Mouse (Mus musculus): Measurements from ENCODE around the gene Itgam. TPM values are rescaled to one million over a fixed set of nuclear protein-coding genes. Genes with fewer than 3 reads are reported as not detected.
"Not testable (repeated sequence)": the region's sequence is repeated elsewhere in the genome, so short reads cannot be mapped to it uniquely, and the experiment has no call there.

The Itgam gene
- polyA plus RNA-seq, 1 experiment from 2014 or later = 0.73 TPM

- no peaks in the 10 kb centered on the region for H3K27me3 ChIP-seq (ENCODE audit: insufficient read depth, poor library complexity, severe bottlenecking)
- no peaks in the 10 kb centered on the region for H3K36me3 ChIP-seq
- no peak overlapping the region for H3K4me3 ChIP-seq
- WGBS = 92% methylated on average over 3 of the region's 3 CpGs
- H3K9me3 ChIP-seq = no peaks in the 10 kb centered on the region
- H3K4me1 ChIP-seq (replicated peaks) = no peaks in the 10 kb centered on the region
- no peak overlapping the region for H3K27ac ChIP-seq
- DNase-seq (ENCODE audit: low spot score) = no peak
These were observed 29.5 kb upstream of the Itgam start for GRCm38 (mm10) chr7:128032989-128033293.

DNA sequence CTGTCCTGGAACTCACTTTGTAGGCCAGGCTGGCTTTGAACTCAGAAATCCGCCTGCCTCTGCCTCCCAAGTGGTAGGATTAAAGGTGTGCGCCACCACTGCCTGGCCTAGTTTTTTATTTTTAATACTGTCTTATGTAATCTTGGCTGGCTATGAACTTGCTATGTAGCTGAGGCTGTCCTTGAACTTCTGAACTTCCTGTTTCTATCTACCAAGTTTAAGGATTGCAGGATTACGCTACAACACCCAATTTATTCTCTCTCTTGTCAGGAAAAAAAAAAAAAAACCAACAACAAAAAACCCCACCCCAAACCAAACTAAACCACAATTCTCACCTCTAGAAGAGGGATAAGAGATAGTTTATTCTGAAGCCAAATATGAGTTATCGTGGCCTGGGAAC, 28.8 kb upstream of the Itgam start:
- Histone ChIP-seq H3K9me3 (no peaks in the 10 kb centered on the region), H3K4me1 (replicated peaks) (no peaks in the 10 kb centered on the region), H3K4me3 (no peak overlapping the region), H3K27ac (no peak overlapping the region), H3K36me3 (no peaks in the 10 kb centered on the region), H3K27me3 (ENCODE audit: insufficient read depth, poor library complexity, severe bottlenecking) (no peaks in the 10 kb centered on the region)
- DNase-seq (ENCODE audit: low spot score) = no peak
- WGBS = 95% methylated on average over 4 of the region's 4 CpGs

DNA sequence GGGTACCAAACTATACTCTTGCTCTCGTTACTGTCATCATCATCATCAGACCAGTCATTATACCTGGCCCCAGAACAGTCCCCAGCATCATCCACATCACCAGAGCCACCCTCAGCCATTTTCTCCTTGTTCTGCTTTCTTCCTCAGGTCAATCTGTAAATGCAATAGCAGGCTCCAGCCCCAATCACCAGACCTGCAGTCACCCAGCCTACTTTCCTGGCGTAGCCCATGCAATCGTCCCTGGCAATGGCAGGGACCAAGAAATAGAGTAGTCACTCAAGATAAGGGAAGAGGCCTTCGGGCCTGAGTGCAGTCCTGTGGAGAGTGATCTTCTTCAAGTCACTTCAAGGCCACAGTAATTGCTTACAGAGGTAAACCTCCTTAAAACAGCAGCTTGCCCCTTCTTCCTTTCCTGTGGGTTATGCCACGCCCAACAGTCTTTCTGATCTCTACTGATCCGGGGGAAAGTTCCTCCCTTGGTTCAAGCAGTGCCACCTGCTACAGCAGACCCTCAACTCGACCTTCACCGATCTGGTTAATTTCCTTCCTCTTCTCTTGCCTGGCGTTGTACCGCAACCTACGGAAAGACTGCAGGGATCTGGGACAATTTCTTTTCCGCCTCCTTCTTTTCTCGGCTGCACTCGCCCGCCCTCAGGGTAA, 20.1 kb upstream of the Itgam start:
- H3K9me3 ChIP-seq; H3K27me3 ChIP-seq (ENCODE audit: insufficient read depth, poor library complexity, severe bottlenecking); H3K4me1 ChIP-seq (replicated peaks); H3K4me3 ChIP-seq; H3K27ac ChIP-seq; DNase-seq (ENCODE audit: low spot score); H3K36me3 ChIP-seq: not testable (repeated sequence)
- 85% methylated on average over 15 of the region's 15 CpGs for WGBS

- 74% methylated on average over 4 of the region's 4 CpGs for WGBS
- no peaks in the 10 kb centered on the region for H3K4me1 ChIP-seq (replicated peaks)
- H3K27me3 ChIP-seq (ENCODE audit: insufficient read depth, poor library complexity, severe bottlenecking) = no peaks in the 10 kb centered on the region
- DNase-seq (ENCODE audit: low spot score) = no peak
- H3K36me3 ChIP-seq = no peaks in the 10 kb centered on the region
- H3K9me3 ChIP-seq = no peaks in the 10 kb centered on the region
- no peak overlapping the region for H3K4me3 ChIP-seq
- no peak overlapping the region for H3K27ac ChIP-seq
These were observed 18.2 kb upstream of the Itgam start for GRCm38 (mm10) chr7:128044142-128044785.

GRCm38 (mm10) chr7:128045640-128046039, 16.8 kb upstream of the Itgam start:
- Histone ChIP-seq H3K27me3 (ENCODE audit: insufficient read depth, poor library complexity, severe bottlenecking) (no peaks in the 10 kb centered on the region), H3K9me3 (no peaks in the 10 kb centered on the region), H3K4me3 (no peak overlapping the region), H3K4me1 (replicated peaks) (no peaks in the 10 kb centered on the region), H3K36me3 (no peaks in the 10 kb centered on the region), H3K27ac (no peak overlapping the region)
- 77% methylated on average over 2 of the region's 2 CpGs for WGBS
- no peak for DNase-seq (ENCODE audit: low spot score)

DNA sequence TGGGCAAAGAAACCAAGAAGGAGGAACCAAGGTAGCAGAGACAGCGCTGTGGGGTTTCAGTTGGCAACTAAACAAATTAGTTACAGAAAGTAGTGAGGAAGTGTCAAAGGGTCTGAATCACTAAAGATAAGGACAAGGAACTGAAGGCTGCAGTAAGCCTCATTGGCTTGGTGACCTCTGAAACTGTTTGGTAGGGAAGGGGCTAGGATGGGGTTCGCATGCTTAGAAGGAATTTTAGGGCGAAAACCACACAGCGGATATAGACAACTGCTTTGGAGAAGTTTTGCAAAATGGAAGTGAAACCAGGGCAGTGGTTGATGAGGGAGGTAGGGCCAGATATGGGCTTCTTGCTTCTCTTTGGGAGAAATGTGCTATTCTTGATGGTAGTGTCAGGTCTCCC, 13.6 kb upstream of the Itgam start:
- no peaks in the 10 kb centered on the region for H3K27me3 ChIP-seq (ENCODE audit: insufficient read depth, poor library complexity, severe bottlenecking)
- H3K9me3 ChIP-seq = no peaks in the 10 kb centered on the region
- no peaks in the 10 kb centered on the region for H3K36me3 ChIP-seq
- H3K4me1 ChIP-seq (replicated peaks) = no peaks in the 10 kb centered on the region
- 92% methylated on average over 4 of the region's 4 CpGs for WGBS
- H3K27ac ChIP-seq = no peak overlapping the region
- no peak overlapping the region for H3K4me3 ChIP-seq
- DNase-seq (ENCODE audit: low spot score) = no peak

- no peak overlapping the region for H3K4me3 ChIP-seq
- no peak for DNase-seq (ENCODE audit: low spot score)
- no peaks in the 10 kb centered on the region for H3K27me3 ChIP-seq (ENCODE audit: insufficient read depth, poor library complexity, severe bottlenecking)
- H3K4me1 ChIP-seq (replicated peaks) = no peaks in the 10 kb centered on the region
- H3K9me3 ChIP-seq = no peaks in the 10 kb centered on the region
- WGBS = 88% methylated on average over 2 of the region's 2 CpGs
- no peak overlapping the region for H3K27ac ChIP-seq
- H3K36me3 ChIP-seq = no peaks in the 10 kb centered on the region
These were observed 13.2 kb upstream of the Itgam start for GRCm38 (mm10) chr7:128049254-128049653.

GRCm38 (mm10) chr7:128050739-128051138, 11.7 kb upstream of the Itgam start:
- no peaks in the 10 kb centered on the region for H3K27me3 ChIP-seq (ENCODE audit: insufficient read depth, poor library complexity, severe bottlenecking)
- H3K36me3 ChIP-seq = no peaks in the 10 kb centered on the region
- DNase-seq (ENCODE audit: low spot score) = no peak
- no peak overlapping the region for H3K4me3 ChIP-seq
- H3K4me1 ChIP-seq (replicated peaks) = no peaks in the 10 kb centered on the region
- H3K27ac ChIP-seq = no peak overlapping the region
- H3K9me3 ChIP-seq = no peaks in the 10 kb centered on the region
- 66% methylated on average over 4 of the region's 4 CpGs for WGBS

DNA sequence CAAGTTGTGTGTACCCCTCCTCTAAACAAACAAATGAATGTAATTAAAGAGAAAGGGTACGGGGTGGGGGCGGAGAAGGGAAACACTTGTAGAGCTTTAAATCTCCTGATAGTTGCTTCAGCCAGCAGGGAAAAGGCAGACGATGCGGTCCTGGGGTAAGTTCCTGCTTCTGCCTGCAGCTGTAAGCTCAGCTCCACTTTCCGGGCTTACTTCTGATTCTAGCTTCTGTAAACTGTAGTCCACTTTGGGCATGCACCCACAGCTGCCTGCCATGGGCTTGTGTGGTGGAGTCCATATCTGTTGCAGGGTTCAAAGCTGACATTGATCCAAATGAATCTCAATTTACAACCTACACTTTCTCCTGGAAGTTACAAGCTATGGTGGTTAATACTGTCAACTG, 9.4 kb upstream of the Itgam start:
- Histone ChIP-seq H3K27me3 (ENCODE audit: insufficient read depth, poor library complexity, severe bottlenecking) (no peaks in the 10 kb centered on the region), H3K9me3 (no peaks in the 10 kb centered on the region), H3K36me3 (no peaks in the 10 kb centered on the region), H3K4me1 (replicated peaks) (no peaks in the 10 kb centered on the region), H3K4me3 (no peak overlapping the region), H3K27ac (no peak overlapping the region)
- WGBS = 83% methylated on average over 5 of the region's 5 CpGs
- DNase-seq (ENCODE audit: low spot score) = no peak

DNA sequence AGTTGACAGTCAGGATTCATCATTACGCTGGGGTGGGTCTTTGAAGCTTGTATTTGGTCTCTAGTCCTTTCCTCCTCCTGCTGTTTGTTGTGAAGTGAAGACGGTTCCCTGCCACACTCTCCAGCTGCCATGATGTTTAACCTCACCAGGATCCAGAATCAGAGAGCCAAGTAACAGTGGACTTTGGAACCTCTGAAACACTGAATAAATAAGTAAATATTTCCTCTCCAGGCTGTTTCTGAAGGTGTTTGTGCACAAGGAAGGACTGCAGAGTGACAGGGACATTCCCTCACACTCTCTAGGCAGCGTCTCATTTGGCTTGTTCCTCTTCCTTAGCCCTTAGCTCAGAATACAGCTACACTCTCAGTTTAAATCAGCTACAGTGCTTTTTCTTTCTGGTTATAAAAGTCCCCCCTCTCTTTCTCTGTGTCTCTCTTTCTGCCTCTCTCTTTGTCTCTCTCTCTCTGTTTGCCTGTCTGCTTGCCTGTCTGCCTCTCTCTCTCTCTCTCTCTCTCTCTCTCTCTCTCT, 5.5 kb upstream of the Itgam start:
- Histone ChIP-seq H3K36me3 (no peaks in the 10 kb centered on the region), H3K27ac (no peak overlapping the region), H3K27me3 (ENCODE audit: insufficient read depth, poor library complexity, severe bottlenecking) (no peaks in the 10 kb centered on the region), H3K9me3 (no peaks in the 10 kb centered on the region), H3K4me3 (no peak overlapping the region), H3K4me1 (replicated peaks) (no peaks in the 10 kb centered on the region)
- WGBS = 72% methylated on average over 3 of the region's 3 CpGs
- no peak for DNase-seq (ENCODE audit: low spot score)

GRCm38 (mm10) chr7:128057860-128058259, 4.6 kb upstream of the Itgam start:
- 81% methylated on average over 8 of the region's 8 CpGs for WGBS

DNA sequence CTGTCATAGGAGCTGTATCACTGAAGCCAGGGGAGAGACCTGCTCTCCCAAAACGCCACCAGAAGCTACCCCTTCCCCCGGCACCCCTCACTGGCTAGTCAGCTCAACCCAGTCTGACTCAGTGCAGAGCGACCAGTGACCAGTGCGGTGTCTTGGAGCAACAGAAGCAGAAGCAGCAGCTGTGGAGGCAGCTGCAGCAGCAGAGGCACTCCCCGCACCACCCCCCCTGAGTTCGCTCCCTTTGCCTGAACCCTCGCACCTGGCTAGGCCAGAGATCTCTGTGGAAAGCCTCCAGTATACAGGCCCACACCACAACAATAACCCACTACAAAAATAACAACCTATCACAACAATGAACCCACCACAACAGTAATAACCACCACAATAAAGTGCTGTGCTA, 3.9 kb upstream of the Itgam start:
- no peak for DNase-seq (ENCODE audit: low spot score)
- H3K27me3 ChIP-seq (ENCODE audit: insufficient read depth, poor library complexity, severe bottlenecking) = no peaks in the 10 kb centered on the region
- no peaks in the 10 kb centered on the region for H3K4me1 ChIP-seq (replicated peaks)
- no peaks in the 10 kb centered on the region for H3K9me3 ChIP-seq
- H3K27ac ChIP-seq = no peak overlapping the region
- no peaks in the 10 kb centered on the region for H3K36me3 ChIP-seq
- no peak overlapping the region for H3K4me3 ChIP-seq
- WGBS = 67% methylated on average over 7 of the region's 7 CpGs

More at GRCm38 (mm10) chr7:128057860-128058259, 4.6 kb upstream of the Itgam start:
- H3K4me1 ChIP-seq (replicated peaks) = no peaks in the 10 kb centered on the region
- no peaks in the 10 kb centered on the region for H3K27me3 ChIP-seq (ENCODE audit: insufficient read depth, poor library complexity, severe bottlenecking)
- H3K36me3 ChIP-seq = no peaks in the 10 kb centered on the region
- no peaks in the 10 kb centered on the region for H3K9me3 ChIP-seq
- no peak overlapping the region for H3K27ac ChIP-seq
- no peak overlapping the region for H3K4me3 ChIP-seq
- no peak for DNase-seq (ENCODE audit: low spot score)

DNA sequence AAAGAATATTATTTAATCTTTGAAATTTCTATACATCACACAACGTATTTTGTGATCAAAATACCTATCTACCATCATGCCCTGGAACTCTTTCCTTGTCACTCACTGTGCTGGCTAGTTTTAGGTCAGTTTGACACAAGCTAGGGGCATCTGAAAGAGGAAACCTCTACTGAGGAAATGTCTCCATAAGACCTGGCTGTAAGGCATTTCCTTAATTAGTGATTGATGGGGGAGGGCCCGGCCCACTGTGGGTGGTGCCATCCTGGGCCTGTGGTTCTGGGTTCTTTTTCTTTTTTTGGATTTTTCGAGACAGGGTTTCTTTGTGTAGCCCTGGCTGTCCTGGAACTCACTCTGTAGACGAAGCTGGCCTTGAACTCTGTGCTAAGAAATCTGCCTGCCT, 3.3 kb upstream of the Itgam start:
- no peaks in the 10 kb centered on the region for H3K27me3 ChIP-seq (ENCODE audit: insufficient read depth, poor library complexity, severe bottlenecking)
- DNase-seq (ENCODE audit: low spot score) = no peak
- no peaks in the 10 kb centered on the region for H3K9me3 ChIP-seq
- H3K4me3 ChIP-seq = no peak overlapping the region
- H3K36me3 ChIP-seq = no peaks in the 10 kb centered on the region
- H3K27ac ChIP-seq = no peak overlapping the region
- WGBS = 84% methylated on average over 4 of the region's 4 CpGs
- no peaks in the 10 kb centered on the region for H3K4me1 ChIP-seq (replicated peaks)

All from hindbrain, embryonic 10.5 days (tissue).